Mouse (Mus musculus) thymus, adult 2 months (tissue): Measurements from ENCODE around the gene Ptger4. TPM values are rescaled to one million over a fixed set of nuclear protein-coding genes. Genes with fewer than 3 reads are reported as not detected.

Experiments
- DNase-seq: peaks from one replicate; pipeline ENCODE4 v3.0.0; 2021
- H3K27ac ChIP-seq: fragments of 200-500 bp; 2 replicates; pipeline ENCODE4 v1.5.1; 2012; ENCODE audit warnings: low read length, control low read depth; ENCODE audit not compliant: control insufficient read depth, insufficient read depth
- H3K27me3 ChIP-seq: fragments of 200-500 bp; 2 replicates; pipeline ENCODE4 v1.6.1; 2012; ENCODE audit warnings: mild to moderate bottlenecking, low read length, moderate library complexity, mixed read lengths; ENCODE audit not compliant: control insufficient read depth, insufficient read depth
- H3K36me3 ChIP-seq: fragments of 200-500 bp; 2 replicates; pipeline ENCODE4 v1.6.1; 2012; ENCODE audit warnings: mild to moderate bottlenecking, low read length, moderate library complexity; ENCODE audit not compliant: control insufficient read depth, insufficient read depth
- H3K4me1 ChIP-seq: fragments of 200-500 bp; replicated peaks from 2 replicates; pipeline ENCODE4 v1.6.1; 2012; ENCODE audit warnings: low read length; ENCODE audit not compliant: control insufficient read depth, insufficient read depth
- H3K4me3 ChIP-seq: fragments of 200-500 bp; 2 replicates; pipeline ENCODE4 v1.5.1; 2012; ENCODE audit warnings: mild to moderate bottlenecking, low read length, control low read depth, moderate library complexity; ENCODE audit not compliant: control insufficient read depth, insufficient read depth
- CTCF ChIP-seq: fragments of 200-500 bp; IDR thresholded peaks from 2 replicates; pipeline ENCODE4 v1.5.1; 2012; ENCODE audit warnings: mild to moderate bottlenecking, control low read depth, low read length, moderate library complexity, borderline replicate concordance; ENCODE audit not compliant: control insufficient read depth, poor library complexity, insufficient read depth; ENCODE audit errors: extremely low read depth
- POLR2A ChIP-seq: fragments of 200-500 bp; IDR thresholded peaks from 2 replicates; pipeline ENCODE4 v1.6.1; 2012; ENCODE audit warnings: mild to moderate bottlenecking, low read length, control low read depth, moderate library complexity; ENCODE audit not compliant: control insufficient read depth, poor library complexity, insufficient read depth; ENCODE audit errors: extremely low read depth
- WGBS: fragments of 180-500 bp; shearing (Covaris S2); methylation state at CpG from one replicate; pipeline ENCODE4 v1.1.7; 2018; 5-methylcytosine and 5-hydroxymethylcytosine counted together
- polyA plus RNA-seq: library from polyadenylated mRNA; depleted of rRNA; stranded (reverse); fragments of >200 nt; gene quantifications from 2 replicates; pipeline ENCODE4 v1.2.3, GENCODE M21; 2012; rRNA removed

The Ptger4 gene
- polyA plus RNA-seq, 1 experiment, result 61.0 TPM

DNA sequence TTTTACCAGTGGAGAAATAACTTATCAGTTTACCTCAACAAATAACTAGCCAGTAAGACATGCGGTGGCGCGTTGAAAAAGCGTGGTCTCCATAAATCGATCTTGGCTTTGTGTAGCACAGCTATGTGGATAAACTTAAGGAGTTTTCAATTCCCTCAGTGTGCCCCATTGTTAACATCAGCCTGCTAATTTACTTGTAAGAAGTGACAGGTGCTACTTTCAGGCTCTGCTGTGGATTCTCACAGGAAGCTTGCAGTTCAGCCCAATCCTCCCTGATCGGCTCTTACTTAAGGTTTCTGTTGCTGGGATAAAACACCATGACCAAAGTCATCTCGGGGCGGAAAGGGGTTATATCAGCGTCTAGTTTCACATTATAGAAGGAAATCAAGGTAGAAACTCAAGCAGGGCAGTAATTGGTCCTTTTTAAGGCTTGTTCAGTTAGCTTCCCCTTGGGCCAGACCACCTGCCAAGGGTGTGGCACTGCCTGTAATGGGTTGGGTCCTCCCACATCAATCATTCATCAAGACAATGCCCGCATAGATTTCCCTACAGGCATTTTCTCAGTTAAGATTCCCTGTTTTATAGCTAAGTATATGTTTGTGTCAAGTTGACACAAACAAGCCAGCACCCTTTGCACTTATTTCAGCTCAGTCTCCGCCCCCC, 59.2 kb downstream of the Ptger4 start:
- Histone ChIP-seq H3K27ac (peak overlapping the region; percentile 48), H3K4me3 (peak overlapping the region; percentile 97), H3K4me1 (peaks cover 7% of the 10 kb centered on the region), H3K27me3 (no peaks in the 10 kb centered on the region), H3K36me3 (no peaks in the 10 kb centered on the region)
- WGBS, result 39% methylated on average over 11 of the region's 11 CpGs
- peak; percentile 13 for DNase-seq
- no peak for TF ChIP-seq POLR2A
- TF ChIP-seq CTCF, result no peak

DNA sequence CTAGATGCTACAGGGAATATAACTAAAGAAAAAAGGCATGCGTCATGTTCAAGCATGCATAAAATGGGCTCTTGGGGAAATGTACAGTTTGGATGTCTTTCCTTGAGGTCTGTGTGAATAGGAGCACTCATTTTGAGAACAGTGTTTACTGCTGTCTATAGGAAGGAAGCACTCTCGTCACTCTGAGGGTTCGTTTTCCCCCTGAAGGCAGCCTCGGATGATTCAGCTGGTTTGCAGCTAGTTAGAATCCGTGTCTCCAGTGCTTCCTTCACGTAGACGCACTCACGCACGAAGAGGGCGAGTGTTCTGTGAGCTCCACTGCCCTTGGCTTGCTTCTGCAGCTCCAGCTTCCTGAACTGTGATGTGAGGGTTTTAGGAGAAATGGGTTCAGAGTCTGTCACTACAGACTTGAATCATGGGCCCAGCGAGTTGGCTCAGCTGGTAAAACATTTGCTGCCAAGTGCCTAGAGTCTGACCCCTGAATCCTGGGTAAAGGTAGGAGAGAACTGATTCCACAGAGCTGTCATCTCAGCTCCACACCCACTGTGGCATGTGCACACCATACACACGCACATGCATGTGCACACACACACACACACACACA, 70.7 kb downstream of the Ptger4 start:
- Histone ChIP-seq H3K4me1 (no peaks in the 10 kb centered on the region), H3K27me3 (no peaks in the 10 kb centered on the region), H3K4me3 (no peak overlapping the region), H3K27ac (no peak overlapping the region), H3K36me3 (peaks cover 17% of the 10 kb centered on the region; the same call in 1 of the 2 replicates)
- 57% methylated on average over 12 of the region's 12 CpGs for WGBS
- no peak for TF ChIP-seq POLR2A
- TF ChIP-seq CTCF, result no peak
- DNase-seq, result no peak

DNA sequence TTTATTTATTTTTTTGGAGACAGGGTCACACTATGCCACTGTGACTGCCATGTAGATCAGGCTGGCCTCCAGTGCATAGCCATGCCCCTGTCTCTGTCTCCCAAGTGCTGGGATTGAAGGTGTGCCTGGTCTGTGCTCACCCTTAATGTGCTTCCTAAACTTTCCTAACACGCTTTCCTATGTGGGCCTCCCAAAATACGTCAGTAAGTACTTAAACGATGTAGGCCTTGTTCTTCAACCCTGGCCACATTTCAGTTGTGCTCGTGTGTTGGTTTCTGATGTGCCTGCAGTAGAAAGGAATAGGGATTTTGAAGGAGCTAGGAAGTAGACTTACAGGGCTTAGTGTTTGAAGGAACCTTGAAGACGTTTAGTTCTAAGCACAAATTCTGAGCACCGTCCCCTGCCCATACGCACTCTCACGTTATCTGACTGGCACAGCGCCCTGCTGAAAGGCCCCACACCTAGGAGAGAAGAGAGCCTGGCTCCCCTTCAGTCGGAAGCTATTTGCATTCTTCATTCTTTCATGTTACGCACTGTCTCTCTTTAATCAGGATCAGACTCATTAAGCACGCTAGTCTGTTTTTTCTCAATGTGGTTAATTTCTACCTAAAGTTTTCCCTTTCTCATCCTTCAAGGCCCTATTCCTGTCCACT, 78.7 kb downstream of the Ptger4 start:
- 96% methylated on average over 12 of the region's 12 CpGs for WGBS
- TF ChIP-seq POLR2A, result no peak
- TF ChIP-seq CTCF, result no peak

DNA sequence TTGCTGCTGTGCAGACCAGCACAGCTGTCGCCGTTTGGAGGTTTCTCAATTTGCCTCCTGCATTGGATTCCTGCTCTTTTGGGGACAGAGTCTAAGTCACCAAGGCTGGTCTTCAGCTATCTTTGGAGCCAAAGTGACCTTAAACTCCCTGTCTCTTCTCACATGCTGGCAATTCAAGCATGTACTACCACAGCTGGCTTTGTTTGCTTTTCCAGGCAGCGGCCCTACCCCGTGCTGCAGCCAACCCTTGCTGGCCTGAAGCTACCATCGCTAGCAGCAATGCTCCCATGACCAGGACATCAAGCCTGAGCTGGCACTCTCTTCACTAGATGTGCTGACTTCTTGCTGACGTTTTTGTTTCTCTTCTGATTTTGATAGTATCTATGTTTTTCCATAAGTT, 85.2 kb downstream of the Ptger4 start:
- no peaks in the 10 kb centered on the region for H3K4me1 ChIP-seq
- WGBS, result 92% methylated on average over 6 of the region's 6 CpGs
- no peak for DNase-seq
- no peak overlapping the region for H3K27ac ChIP-seq
- peaks cover 6% of the 10 kb centered on the region for H3K36me3 ChIP-seq
- no peak overlapping the region for H3K4me3 ChIP-seq
- TF ChIP-seq POLR2A, result no peak
- TF ChIP-seq CTCF, result no peak
- no peaks in the 10 kb centered on the region for H3K27me3 ChIP-seq

More for the DNA sequence above, 78.7 kb downstream of the Ptger4 start:
- no peaks in the 10 kb centered on the region for H3K27me3 ChIP-seq
- H3K4me3 ChIP-seq, result no peak overlapping the region
- DNase-seq, result no peak
- H3K27ac ChIP-seq, result no peak overlapping the region
- H3K4me1 ChIP-seq, result no peaks in the 10 kb centered on the region
- peaks cover 6% of the 10 kb centered on the region for H3K36me3 ChIP-seq

DNA sequence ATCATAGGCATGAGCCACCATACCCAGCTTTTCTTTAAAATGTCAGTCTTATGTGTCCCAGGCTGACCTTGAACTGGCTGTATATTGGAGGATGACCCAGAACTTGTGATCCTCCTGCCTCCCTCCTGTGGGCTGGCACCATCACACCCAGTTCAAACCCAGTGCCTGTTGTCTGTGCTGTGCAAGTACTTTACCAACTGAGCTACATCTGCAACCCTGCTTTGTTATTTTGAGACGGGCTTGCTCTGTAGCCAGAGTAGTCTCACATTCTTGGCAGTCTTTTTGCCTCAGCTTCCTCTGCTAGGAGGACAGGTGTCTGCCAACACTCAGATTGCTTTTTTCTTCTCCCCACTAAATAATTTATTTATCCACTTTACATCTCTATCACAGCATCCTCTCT, 86.6 kb downstream of the Ptger4 start:
- no peak overlapping the region for H3K4me3 ChIP-seq
- H3K27ac ChIP-seq, result no peak overlapping the region
- DNase-seq, result no peak
- H3K4me1 ChIP-seq, result no peaks in the 10 kb centered on the region
- H3K36me3 ChIP-seq, result no peaks in the 10 kb centered on the region
- WGBS, result 85% methylated on average over 1 of the region's 1 CpGs
- H3K27me3 ChIP-seq, result no peaks in the 10 kb centered on the region
- TF ChIP-seq POLR2A (no peak), CTCF (no peak)

Other genes starting within 250 kb of the Ptger4 start
- 0.45 and 0.77 TPM in 2 replicates for gene C7, start 180.4 kb downstream of the Ptger4 start, polyA plus RNA-seq
- gene Card6, start 135.6 kb downstream of the Ptger4 start, polyA plus RNA-seq, result 4.1 and 4.3 TPM in 2 replicates
- gene Rpl37, start 127.5 kb downstream of the Ptger4 start, polyA plus RNA-seq, result 718 and 831 TPM in 2 replicates
- gene Prkaa1, start 100.3 kb downstream of the Ptger4 start, polyA plus RNA-seq, result 3.9 and 4.7 TPM in 2 replicates
- gene Ttc33, start 58.7 kb downstream of the Ptger4 start, polyA plus RNA-seq, result 3.8 and 4.9 TPM in 2 replicates